Mouse (Mus musculus) embryonic facial prominence, embryonic 14.5 days (tissue): ENCODE data around the gene Ptprn2. TPM values are rescaled to one million over a fixed set of nuclear protein-coding genes. Genes with fewer than 3 reads are reported as not detected.

Experiments
- ATAC-seq: fragments of 200-750 bp; cut with Nextera tagmentation; 2 replicates; pipeline ENCODE4 v1.8.0; 2017; ENCODE audit warnings: low read depth, moderate number of reproducible peaks, moderate TSS enrichment
- DNase-seq: peaks from one replicate; pipeline ENCODE4 v3.0.0-alpha.2; 2015; ENCODE audit warnings: low spot score
- H3K27ac ChIP-seq: fragments of 300-500 bp; sonication (generic); replicated peaks from 2 replicates; pipeline ENCODE4 v1.5.1; 2014; ENCODE audit warnings: low read depth, mild to moderate bottlenecking, low read length, moderate library complexity
- H3K27me3 ChIP-seq: fragments of 300-500 bp; sonication (generic); replicated peaks from 2 replicates; pipeline ENCODE4 v1.6.1; 2014; ENCODE audit warnings: low read length; ENCODE audit not compliant: control insufficient read depth, insufficient read depth
- H3K36me3 ChIP-seq: fragments of 300-500 bp; sonication (generic); 2 replicates; pipeline ENCODE4 v1.6.1; 2014; ENCODE audit warnings: low read length, mixed read lengths; ENCODE audit not compliant: control insufficient read depth, insufficient read depth
- H3K4me1 ChIP-seq: fragments of 300-500 bp; sonication (generic); 2 replicates; pipeline ENCODE4 v1.6.1; 2014; ENCODE audit warnings: antibody characterized with exemption, low read length; ENCODE audit not compliant: control insufficient read depth, insufficient read depth
- H3K4me2 ChIP-seq: fragments of 300-500 bp; sonication (generic); 2 replicates; pipeline ENCODE4 v1.6.1; 2014; ENCODE audit warnings: low read depth, mild to moderate bottlenecking, low read length, moderate library complexity, mixed read lengths
- H3K4me3 ChIP-seq: fragments of 300-500 bp; sonication (generic); 2 replicates; pipeline ENCODE4 v1.5.1; 2014; ENCODE audit warnings: low read depth, mild to moderate bottlenecking, low read length
- H3K9ac ChIP-seq: fragments of 300-500 bp; sonication (generic); 2 replicates; pipeline ENCODE4 v1.6.1; 2014; ENCODE audit warnings: low read depth, mild to moderate bottlenecking, low read length, moderate library complexity, mixed read lengths
- H3K9me3 ChIP-seq: fragments of 300-500 bp; sonication (generic); 2 replicates; pipeline ENCODE4 v1.6.1; 2016; ENCODE audit warnings: low read length; ENCODE audit not compliant: control insufficient read depth
- WGBS: fragments of 180-500 bp; shearing (Covaris S2); extraction: QIAGEN DNeasy Blood & Tissue Kit; methylation state at CpG from one replicate; pipeline ENCODE4 v1.1.7; 2014; 5-methylcytosine and 5-hydroxymethylcytosine counted together
- polyA plus RNA-seq: library from polyadenylated mRNA; unstranded; fragments of >200 nt; fragmentation: Nextera tagmentation; extraction: Ambion mirVana; gene quantifications from 2 replicates; pipeline ENCODE4 v1.2.1, GENCODE M21; 2014

The Ptprn2 gene
- polyA plus RNA-seq, 1 experiment from 2014 or later = 0.65 TPM

- no peaks in the 10 kb centered on the region for H3K9me3 ChIP-seq
- DNase-seq (no peak), ATAC-seq (no peak)
- 78% methylated on average over 1 of the region's 1 CpGs for WGBS
- no peaks in the 10 kb centered on the region for H3K36me3 ChIP-seq
- no peak overlapping the region for H3K4me3 ChIP-seq
- H3K4me2 ChIP-seq = no peak overlapping the region
- H3K27me3 ChIP-seq = no peaks in the 10 kb centered on the region
- H3K9ac ChIP-seq = no peak overlapping the region
- no peak overlapping the region for H3K27ac ChIP-seq
- no peaks in the 10 kb centered on the region for H3K4me1 ChIP-seq
Observed at GRCm38 (mm10) chr12:116963906-116964305, 478.4 kb downstream of the Ptprn2 start.

DNA sequence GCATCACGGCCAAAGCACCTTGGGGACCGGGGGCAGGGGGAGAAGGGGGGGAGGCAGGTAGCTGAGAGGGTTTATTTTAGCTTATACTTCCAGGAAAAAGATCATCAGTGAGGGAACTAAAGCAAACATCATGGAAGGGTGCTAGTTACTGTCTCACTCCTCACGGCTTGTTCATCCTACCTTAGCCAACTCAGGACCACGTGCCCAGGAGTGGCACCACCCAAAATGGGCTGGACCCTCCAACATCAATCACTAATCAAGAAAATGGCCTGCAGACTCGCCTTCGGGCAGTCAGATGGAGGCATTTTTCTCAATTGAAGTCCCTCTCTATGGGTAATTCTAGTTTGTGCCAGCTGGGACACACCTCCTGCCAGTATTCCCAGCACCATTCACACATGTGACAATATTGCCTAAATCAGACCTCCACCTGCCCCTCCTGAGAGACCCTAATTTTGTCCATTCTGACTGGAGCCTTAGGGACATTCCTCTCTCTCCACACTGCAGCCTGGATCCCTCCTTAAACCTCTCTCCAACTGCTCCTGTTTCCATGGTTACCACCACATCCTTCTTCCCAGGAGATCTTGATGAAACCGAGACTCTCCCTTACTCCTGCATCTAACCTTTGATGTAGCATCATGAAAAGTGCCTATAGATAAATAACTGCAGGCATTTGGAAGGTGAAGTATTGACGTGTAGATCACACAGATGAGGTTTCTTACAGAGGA is 482.9 kb downstream of the Ptprn2 start:
- no peak overlapping the region for H3K9ac ChIP-seq
- ATAC-seq (no peak; the same call in 1 of the 2 replicates), DNase-seq (peak; percentile 16)
- H3K9me3 ChIP-seq = no peaks in the 10 kb centered on the region
- WGBS = 51% methylated on average over 8 of the region's 8 CpGs
- no peak overlapping the region for H3K4me3 ChIP-seq
- H3K36me3 ChIP-seq = no peaks in the 10 kb centered on the region
- H3K4me2 ChIP-seq = no peak overlapping the region
- H3K27me3 ChIP-seq = no peaks in the 10 kb centered on the region
- H3K27ac ChIP-seq = no peak overlapping the region
- H3K4me1 ChIP-seq = no peaks in the 10 kb centered on the region

DNA sequence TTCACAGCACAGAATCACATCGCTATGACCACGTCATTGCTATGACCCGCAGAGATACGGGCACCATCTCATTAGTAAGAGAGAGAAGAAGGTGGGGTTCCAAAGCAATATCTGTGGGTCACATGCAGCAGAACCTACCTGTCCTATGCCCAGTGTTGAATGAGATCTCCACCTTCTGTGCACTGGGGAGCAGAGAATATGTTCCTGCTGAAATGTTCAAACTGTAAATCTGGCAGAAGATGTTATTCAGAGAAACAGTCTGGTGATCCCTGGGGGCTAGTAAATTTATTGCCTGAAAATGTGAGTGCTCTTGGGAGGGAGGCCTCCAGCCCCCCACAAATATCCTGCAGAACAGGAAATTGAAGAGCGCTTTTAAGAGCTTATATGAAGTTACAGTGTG is 490.0 kb downstream of the Ptprn2 start:
- 78% methylated on average over 5 of the region's 5 CpGs for WGBS

DNA sequence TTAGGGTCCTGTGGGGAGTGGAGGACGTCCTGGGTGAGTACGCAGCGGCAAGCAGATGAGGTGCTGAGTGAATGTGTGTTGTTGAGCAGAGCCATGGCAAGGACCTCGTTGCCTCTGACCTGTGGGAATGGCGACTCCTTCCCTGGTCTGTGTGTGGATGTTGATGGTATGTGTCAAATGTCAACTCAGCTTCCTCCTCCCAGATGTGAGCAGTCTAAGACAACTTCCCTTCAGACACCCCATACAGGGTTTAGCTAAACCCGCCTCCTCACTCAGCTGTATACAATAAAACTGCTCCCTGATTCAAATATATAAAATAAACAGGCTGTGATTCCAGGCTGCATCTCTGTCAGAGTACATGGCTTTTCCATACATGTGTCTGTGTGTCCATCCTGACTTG is 491.5 kb downstream of the Ptprn2 start:
- Histone ChIP-seq H3K9ac (no peak overlapping the region), H3K4me2 (no peak overlapping the region), H3K4me1 (no peaks in the 10 kb centered on the region), H3K4me3 (no peak overlapping the region), H3K27me3 (no peaks in the 10 kb centered on the region), H3K9me3 (no peaks in the 10 kb centered on the region), H3K36me3 (no peaks in the 10 kb centered on the region), H3K27ac (no peak overlapping the region)
- no peak for DNase-seq
- 71% methylated on average over 6 of the region's 6 CpGs for WGBS
- ATAC-seq = no peak

More for the DNA sequence above, 490.0 kb downstream of the Ptprn2 start:
- no peak overlapping the region for H3K27ac ChIP-seq
- H3K4me1 ChIP-seq = no peaks in the 10 kb centered on the region
- H3K4me2 ChIP-seq = no peak overlapping the region
- H3K36me3 ChIP-seq = no peaks in the 10 kb centered on the region
- no peak overlapping the region for H3K9ac ChIP-seq
- H3K9me3 ChIP-seq = no peaks in the 10 kb centered on the region
- H3K4me3 ChIP-seq = no peak overlapping the region
- ATAC-seq (no peak), DNase-seq (no peak)
- no peaks in the 10 kb centered on the region for H3K27me3 ChIP-seq

DNA sequence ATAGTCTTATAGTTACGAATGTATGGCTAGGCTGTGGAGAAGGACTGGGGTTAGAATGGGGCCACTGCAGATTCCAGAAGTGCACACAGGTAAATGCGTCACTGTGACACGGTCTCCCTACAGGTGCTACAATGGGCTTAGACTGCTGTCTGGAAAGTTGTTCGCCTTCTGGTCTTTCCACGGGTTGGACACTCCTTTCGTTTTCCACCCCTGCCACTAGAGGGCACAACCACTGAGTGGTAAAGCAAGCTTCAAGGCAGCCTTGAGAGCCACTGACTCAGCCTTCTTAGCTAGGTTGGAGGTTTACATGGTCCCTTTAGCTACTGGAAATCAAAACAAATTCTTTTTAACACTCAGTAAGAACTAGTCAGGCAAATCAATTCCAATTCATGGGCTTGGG is 492.7 kb downstream of the Ptprn2 start:
- Histone ChIP-seq H3K36me3 (no peaks in the 10 kb centered on the region), H3K27me3 (no peaks in the 10 kb centered on the region), H3K4me2 (no peak overlapping the region), H3K9ac (no peak overlapping the region), H3K4me1 (no peaks in the 10 kb centered on the region), H3K9me3 (no peaks in the 10 kb centered on the region), H3K27ac (no peak overlapping the region), H3K4me3 (no peak overlapping the region)
- ATAC-seq = no peak
- 85% methylated on average over 6 of the region's 6 CpGs for WGBS
- DNase-seq = no peak

GRCm38 (mm10) chr12:116981315-116981714 is 495.8 kb downstream of the Ptprn2 start:
- Histone ChIP-seq H3K4me3 (no peak overlapping the region), H3K4me2 (no peak overlapping the region), H3K4me1 (no peaks in the 10 kb centered on the region), H3K27me3 (no peaks in the 10 kb centered on the region), H3K9ac (no peak overlapping the region), H3K27ac (no peak overlapping the region), H3K9me3 (no peaks in the 10 kb centered on the region), H3K36me3 (no peaks in the 10 kb centered on the region)
- 89% methylated on average over 1 of the region's 1 CpGs for WGBS
- DNase-seq (no peak), ATAC-seq (no peak)

DNA sequence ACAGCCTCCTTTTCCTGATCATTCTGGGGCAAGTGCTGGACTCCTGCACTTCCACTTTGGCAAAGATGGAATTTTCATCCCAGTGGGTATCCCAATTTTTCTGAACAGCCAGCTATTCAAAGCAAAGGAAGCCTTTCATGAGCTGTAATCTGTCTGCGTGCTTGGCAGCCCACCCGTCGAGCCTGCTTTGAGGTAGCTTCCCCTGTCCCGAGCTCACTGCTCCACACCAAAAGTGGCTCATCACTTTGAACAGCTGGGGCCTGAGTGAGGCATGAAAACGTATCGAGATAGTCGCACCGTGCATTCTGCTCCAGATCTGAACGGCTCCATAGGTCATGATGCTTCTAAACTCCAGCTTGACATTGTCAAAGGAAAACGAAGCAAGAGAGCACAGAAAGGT is 503.6 kb downstream of the Ptprn2 start:
- H3K4me2 ChIP-seq = no peak overlapping the region
- no peak for DNase-seq
- H3K27me3 ChIP-seq = no peaks in the 10 kb centered on the region
- H3K27ac ChIP-seq = no peak overlapping the region
- WGBS = 64% methylated on average over 10 of the region's 10 CpGs
- H3K4me3 ChIP-seq = no peak overlapping the region
- ATAC-seq = no peak
- no peaks in the 10 kb centered on the region for H3K9me3 ChIP-seq
- H3K9ac ChIP-seq = no peak overlapping the region
- no peaks in the 10 kb centered on the region for H3K4me1 ChIP-seq
- no peaks in the 10 kb centered on the region for H3K36me3 ChIP-seq

DNA sequence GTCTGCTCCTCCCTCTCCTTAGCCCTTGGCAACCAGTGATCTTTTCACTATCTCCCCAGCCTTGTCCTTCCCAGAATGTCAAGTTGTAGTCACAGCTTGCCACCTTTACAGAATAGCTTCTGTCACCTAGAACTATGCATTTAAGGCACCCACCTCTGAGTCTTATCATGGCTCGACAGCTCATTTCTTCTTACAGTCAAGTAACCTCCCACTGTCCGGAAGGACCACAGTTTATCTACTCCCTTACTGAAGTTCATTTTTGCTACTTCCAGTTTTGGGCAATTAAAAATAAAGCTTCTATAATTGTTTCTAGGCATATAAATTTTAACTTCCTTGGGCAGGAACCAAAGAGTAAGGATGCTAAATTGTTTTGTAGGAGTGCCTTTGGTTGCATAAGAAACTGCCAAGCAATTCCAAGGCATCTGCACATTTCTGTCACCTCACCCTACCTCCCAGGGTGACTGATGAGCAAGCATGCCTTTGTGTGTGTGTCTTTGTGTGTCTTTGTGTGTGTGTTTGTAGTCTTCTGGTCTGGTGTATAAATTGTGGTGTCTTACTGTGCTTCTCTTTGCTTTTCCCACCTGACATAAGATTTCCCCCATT is 516.1 kb downstream of the Ptprn2 start:
- no peak overlapping the region for H3K27ac ChIP-seq
- no peaks in the 10 kb centered on the region for H3K36me3 ChIP-seq
- 73% methylated on average over 2 of the region's 2 CpGs for WGBS
- H3K4me1 ChIP-seq = no peaks in the 10 kb centered on the region
- no peaks in the 10 kb centered on the region for H3K27me3 ChIP-seq
- H3K4me3 ChIP-seq = no peak overlapping the region
- DNase-seq (no peak), ATAC-seq (no peak)
- H3K4me2 ChIP-seq = no peak overlapping the region
- no peak overlapping the region for H3K9ac ChIP-seq
- H3K9me3 ChIP-seq = 0 out of 2 replicates have a peak, but pooled peaks cover 3% of the 10 kb centered on the region
